9 mouse cellular contexts compared by ENCODE assay signal in genomic region chr6:52233546-52234427, GRCm38 (mm10). TPM values are rescaled to one million over a fixed set of nuclear protein-coding genes. Genes with fewer than 3 reads are reported as not detected.
DNase-seq lines count a peak whose midpoint lies in the region; ATAC-seq lines count a peak whose summit lies in the region.
"Had no signal": no experiment of that assay in that cellular context is flagged by ENCODE, and none has a peak within 500 bp of the region (broad histone marks: within the 10 kb centered on the region; RNA-seq: fewer than 3 reads in every experiment).

No protein-coding gene starts in this region.

- ATAC-seq in lung, embryonic 15.5 days (ENCODE audit: borderline replicate concordance, extremely low read depth, low FRiP score, low TSS enrichment) = 0 out of 2 replicates have a peak, but pooled peaks have one; percentile 53
- ATAC-seq in embryonic facial prominence, embryonic 14.5 days (ENCODE audit: low read depth) = no peak
- peak; percentile 60 for ATAC-seq in kidney, embryonic 16.5 days (ENCODE audit: low FRiP score, low TSS enrichment)
- no peak for ATAC-seq in hindbrain, embryonic 14.5 days (ENCODE audit: low FRiP score)
- ATAC-seq in erythroblast, adult 5-6 weeks (replicated peaks; ENCODE audit: low FRiP score, poor library complexity, severe bottlenecking) = no peak

- WGBS in lung, embryonic 15.5 days = 1% methylated on average over 68 of the region's 70 CpGs
- 1% methylated on average over 51 of the region's 70 CpGs for WGBS in embryonic facial prominence, embryonic 14.5 days
- WGBS in kidney, embryonic 16.5 days = under 1% methylated on average over 70 of the region's 70 CpGs
- 1% methylated on average over 68 of the region's 70 CpGs for WGBS in hindbrain, embryonic 14.5 days

- no peak overlapping the region for H3K9ac ChIP-seq in lung, embryonic 15.5 days
- no peak overlapping the region for H3K9ac ChIP-seq in embryonic facial prominence, embryonic 14.5 days (ENCODE audit: low read depth, low read length)
- H3K9ac ChIP-seq in kidney, embryonic 16.5 days (replicated peaks; ENCODE audit: low read length) = peak overlapping the region; percentile 99
- H3K9ac ChIP-seq in hindbrain, embryonic 14.5 days = no peak overlapping the region

- DNase-seq in lung, postnatal 25 days (ENCODE audit: low spot score) = no peak
- DNase-seq in embryonic facial prominence, embryonic 14.5 days (ENCODE audit: low spot score) = no peak
- DNase-seq in splenic B cell, adult 2 months (ENCODE audit: low read depth, low spot score) = peak; percentile 39
- DNase-seq in embryo, embryonic 11 days = no peak
- no peak for DNase-seq in hindbrain, embryonic 14.5 days (ENCODE audit: low spot score)

- no peak overlapping the region for H3K27ac ChIP-seq in lung, embryonic 15.5 days
- no peak overlapping the region for H3K27ac ChIP-seq in embryonic facial prominence, embryonic 14.5 days (replicated peaks; ENCODE audit: low read depth, low read length)
- peak overlapping the region; percentile 86 for H3K27ac ChIP-seq in kidney, embryonic 16.5 days (ENCODE audit: low read length)
- no peak overlapping the region for H3K27ac ChIP-seq in hindbrain, embryonic 14.5 days

- peaks cover 97% of the 10 kb centered on the region for H3K27me3 ChIP-seq in lung, embryonic 15.5 days
- H3K27me3 ChIP-seq in embryonic facial prominence, embryonic 14.5 days (replicated peaks; ENCODE audit: control insufficient read depth, insufficient read depth, low read length) = peaks cover 99% of the 10 kb centered on the region
- no peaks in the 10 kb centered on the region for H3K27me3 ChIP-seq in kidney, embryonic 16.5 days (ENCODE audit: insufficient read depth, low read length)
- H3K27me3 ChIP-seq in splenic B cell, adult 2 months (ENCODE audit: control insufficient read depth, insufficient read depth, low read length, poor library complexity, severe bottlenecking) = peaks cover 10% of the 10 kb centered on the region
- H3K27me3 ChIP-seq in hindbrain, embryonic 14.5 days (ENCODE audit: control insufficient read depth, insufficient read depth, low read length) = peaks cover 98% of the 10 kb centered on the region

- no peaks in the 10 kb centered on the region for H3K36me3 ChIP-seq in lung, embryonic 15.5 days
- no peaks in the 10 kb centered on the region for H3K36me3 ChIP-seq in embryonic facial prominence, embryonic 14.5 days (ENCODE audit: control insufficient read depth, insufficient read depth, low read length)
- H3K36me3 ChIP-seq in kidney, embryonic 16.5 days (ENCODE audit: insufficient read depth, low read length) = peaks cover 7% of the 10 kb centered on the region; the same call in 1 of the 2 replicates
- no peaks in the 10 kb centered on the region for H3K36me3 ChIP-seq in splenic B cell, adult 2 months (ENCODE audit: control insufficient read depth, insufficient read depth, low read length, poor library complexity, severe bottlenecking)
- no peaks in the 10 kb centered on the region for H3K36me3 ChIP-seq in hindbrain, embryonic 14.5 days (replicated peaks; ENCODE audit: control insufficient read depth, insufficient read depth)

- H3K4me2 ChIP-seq in lung, embryonic 15.5 days = peak overlapping the region; percentile 14; the same call in 1 of the 2 replicates
- no peak overlapping the region; the same call in 1 of the 2 replicates for H3K4me2 ChIP-seq in embryonic facial prominence, embryonic 14.5 days (ENCODE audit: low read depth, low read length)
- H3K4me2 ChIP-seq in kidney, embryonic 16.5 days (replicated peaks; ENCODE audit: low read depth, low read length) = peak overlapping the region; percentile 84
- no peak overlapping the region for H3K4me2 ChIP-seq in hindbrain, embryonic 14.5 days (replicated peaks)

- no peaks in the 10 kb centered on the region for H3K9me3 ChIP-seq in lung, embryonic 15.5 days
- H3K9me3 ChIP-seq in embryonic facial prominence, embryonic 14.5 days (ENCODE audit: control insufficient read depth, low read length) = no peaks in the 10 kb centered on the region
- no peaks in the 10 kb centered on the region for H3K9me3 ChIP-seq in kidney, embryonic 16.5 days (ENCODE audit: low read length)
- no peaks in the 10 kb centered on the region for H3K9me3 ChIP-seq in hindbrain, embryonic 14.5 days (ENCODE audit: control insufficient read depth, low read length)

- peaks cover 12% of the 10 kb centered on the region; the same call in 1 of the 2 replicates for H3K4me1 ChIP-seq in lung, embryonic 15.5 days
- no peaks in the 10 kb centered on the region for H3K4me1 ChIP-seq in embryonic facial prominence, embryonic 14.5 days (ENCODE audit: control insufficient read depth, insufficient read depth, low read length)
- H3K4me1 ChIP-seq in kidney, embryonic 16.5 days (ENCODE audit: insufficient read depth, low read length) = peaks cover 22% of the 10 kb centered on the region
- H3K4me1 ChIP-seq in hindbrain, embryonic 14.5 days (replicated peaks; ENCODE audit: control insufficient read depth, insufficient read depth, low read length) = no peaks in the 10 kb centered on the region

- H3K4me3 ChIP-seq in lung, embryonic 15.5 days = 0 out of 2 replicates have a peak overlapping the region, but pooled peaks have one; percentile 5
- peak overlapping the region; percentile 5; the same call in 1 of the 2 replicates for H3K4me3 ChIP-seq in embryonic facial prominence, embryonic 14.5 days (ENCODE audit: low read depth, low read length)
- peak overlapping the region; percentile 83 for H3K4me3 ChIP-seq in kidney, embryonic 16.5 days (ENCODE audit: low read length)
- H3K4me3 ChIP-seq in hindbrain, embryonic 14.5 days (replicated peaks; ENCODE audit: low read length) = no peak overlapping the region

RNA-seq across cellular contexts. Expression of gene Hoxa9, which starts 2.9 kb away (rescaled TPM):
- polyA plus RNA-seq in lung, embryonic 15.5 days (2015; fragmentation: Nextera tagmentation; extraction: Ambion mirVana) = 0.16 and 0.29 TPM in 2 replicates
- polyA plus RNA-seq in embryonic facial prominence, embryonic 14.5 days (2014; fragmentation: Nextera tagmentation; extraction: Ambion mirVana) = 0.33 and 2.3 TPM in 2 replicates
- polyA plus RNA-seq in kidney, embryonic 16.5 days (2015; fragmentation: Nextera tagmentation; extraction: Ambion mirVana) = 56.6 and 56.8 TPM in 2 replicates
- polyA plus RNA-seq in hindbrain, embryonic 14.5 days (2014; fragmentation: Nextera tagmentation; extraction: Ambion mirVana) = 1.5 and 2.0 TPM in 2 replicates
- 3.3 TPM in 1 of 2 replicates, not detected in the other for total RNA-seq in erythroblast, adult 5-6 weeks (2015; ENCODE audit: low replicate concordance)
- 2.5 and 4.0 TPM in 2 replicates for total RNA-seq in erythroblast, adult 5-6 weeks (2017; ENCODE audit: low replicate concordance)
- total RNA-seq: left cerebral cortex, postnatal 36 days had no signal

RNA-seq across cellular contexts. Expression of gene Hoxa10, which starts 6.9 kb away (rescaled TPM):
- polyA plus RNA-seq in lung, embryonic 15.5 days (2015; fragmentation: Nextera tagmentation; extraction: Ambion mirVana) = 0.17 TPM in 1 of 2 replicates, not detected in the other
- polyA plus RNA-seq in embryonic facial prominence, embryonic 14.5 days (2014; fragmentation: Nextera tagmentation; extraction: Ambion mirVana) = 1.9 TPM in 1 of 2 replicates, not detected in the other
- polyA plus RNA-seq in kidney, embryonic 16.5 days (2015; fragmentation: Nextera tagmentation; extraction: Ambion mirVana) = 147 and 154 TPM in 2 replicates
- 0.37 TPM in 1 of 2 replicates, not detected in the other for polyA plus RNA-seq in hindbrain, embryonic 14.5 days (2014; fragmentation: Nextera tagmentation; extraction: Ambion mirVana)
- not detected in 2 replicates for total RNA-seq in erythroblast, adult 5-6 weeks (2015; ENCODE audit: low replicate concordance)
- total RNA-seq in erythroblast, adult 5-6 weeks (2017; ENCODE audit: low replicate concordance) = not detected in 2 replicates
- total RNA-seq: left cerebral cortex, postnatal 36 days had no signal

RNA-seq across cellular contexts. Expression of gene Hoxa11, which starts 11.8 kb away (rescaled TPM):
- polyA plus RNA-seq in lung, embryonic 15.5 days (2015; fragmentation: Nextera tagmentation; extraction: Ambion mirVana) = not detected in 2 replicates
- 0.13 TPM in 1 of 2 replicates, not detected in the other for polyA plus RNA-seq in embryonic facial prominence, embryonic 14.5 days (2014; fragmentation: Nextera tagmentation; extraction: Ambion mirVana)
- 27.9 and 31.8 TPM in 2 replicates for polyA plus RNA-seq in kidney, embryonic 16.5 days (2015; fragmentation: Nextera tagmentation; extraction: Ambion mirVana)
- polyA plus RNA-seq in hindbrain, embryonic 14.5 days (2014; fragmentation: Nextera tagmentation; extraction: Ambion mirVana) = not detected in 2 replicates
- not detected in 2 replicates for total RNA-seq in erythroblast, adult 5-6 weeks (2015; ENCODE audit: low replicate concordance)
- not detected in 2 replicates for total RNA-seq in erythroblast, adult 5-6 weeks (2017; ENCODE audit: low replicate concordance)
- total RNA-seq: left cerebral cortex, postnatal 36 days had no signal

RNA-seq across cellular contexts. Expression of gene Hoxa7, which starts 12.1 kb away (rescaled TPM):
- 4.9 and 5.5 TPM in 2 replicates for polyA plus RNA-seq in lung, embryonic 15.5 days (2015; fragmentation: Nextera tagmentation; extraction: Ambion mirVana)
- polyA plus RNA-seq in embryonic facial prominence, embryonic 14.5 days (2014; fragmentation: Nextera tagmentation; extraction: Ambion mirVana) = 0.21 and 1.4 TPM in 2 replicates
- polyA plus RNA-seq in kidney, embryonic 16.5 days (2015; fragmentation: Nextera tagmentation; extraction: Ambion mirVana) = 25.7 and 27.5 TPM in 2 replicates
- 18.7 and 25.2 TPM in 2 replicates for polyA plus RNA-seq in hindbrain, embryonic 14.5 days (2014; fragmentation: Nextera tagmentation; extraction: Ambion mirVana)
- total RNA-seq in erythroblast, adult 5-6 weeks (2015; ENCODE audit: low replicate concordance) = 0.77 and 2.5 TPM in 2 replicates
- 1.3 and 2.1 TPM in 2 replicates for total RNA-seq in erythroblast, adult 5-6 weeks (2017; ENCODE audit: low replicate concordance)
- total RNA-seq: left cerebral cortex, postnatal 36 days had no signal

RNA-seq across cellular contexts. Expression of gene Gm28308, which starts 20.6 kb away (rescaled TPM):
- not detected in 2 replicates for polyA plus RNA-seq in lung, embryonic 15.5 days (2015; fragmentation: Nextera tagmentation; extraction: Ambion mirVana)
- polyA plus RNA-seq in embryonic facial prominence, embryonic 14.5 days (2014; fragmentation: Nextera tagmentation; extraction: Ambion mirVana) = not detected in 2 replicates
- not detected in 2 replicates for polyA plus RNA-seq in kidney, embryonic 16.5 days (2015; fragmentation: Nextera tagmentation; extraction: Ambion mirVana)
- not detected in 2 replicates for polyA plus RNA-seq in hindbrain, embryonic 14.5 days (2014; fragmentation: Nextera tagmentation; extraction: Ambion mirVana)
- not detected in 2 replicates for total RNA-seq in erythroblast, adult 5-6 weeks (2015; ENCODE audit: low replicate concordance)
- not detected in 2 replicates for total RNA-seq in erythroblast, adult 5-6 weeks (2017; ENCODE audit: low replicate concordance)
- total RNA-seq: left cerebral cortex, postnatal 36 days had no signal

Comparison
In these comparisons a context has a peak if more than half of its experiments do, and no peak if none do; other contexts are left out.
1. ATAC-seq: peak in lung, embryonic 15.5 days (single experiment) and kidney, embryonic 16.5 days (single experiment); none in embryonic facial prominence, embryonic 14.5 days (single experiment), hindbrain, embryonic 14.5 days (single experiment) and erythroblast, adult 5-6 weeks (single experiment).
2. H3K4me2 ChIP-seq: peak in lung, embryonic 15.5 days (single experiment) and kidney, embryonic 16.5 days (single experiment); none in embryonic facial prominence, embryonic 14.5 days (single experiment) and hindbrain, embryonic 14.5 days (single experiment).
3. RNA of gene Hoxa9, which starts 2.9 kb away (polyA plus RNA-seq): 56.6 to 56.8 TPM in kidney, embryonic 16.5 days; 1.5 to 2.0 TPM in hindbrain, embryonic 14.5 days, 0.33 to 2.3 TPM in embryonic facial prominence, embryonic 14.5 days and 0.16 to 0.29 TPM in lung, embryonic 15.5 days; every median in the first group is over 10 times any median in the second.
4. RNA of gene Hoxa10, which starts 6.9 kb away (polyA plus RNA-seq): 147 to 154 TPM in kidney, embryonic 16.5 days; 0.37 TPM in hindbrain, embryonic 14.5 days, 0.17 TPM in lung, embryonic 15.5 days and 1.9 TPM in embryonic facial prominence, embryonic 14.5 days; every median in the first group is over 10 times any median in the second.
5. RNA of gene Hoxa11, which starts 11.8 kb away (polyA plus RNA-seq): 27.9 to 31.8 TPM in kidney, embryonic 16.5 days; not detected in lung, embryonic 15.5 days, 0.13 TPM in embryonic facial prominence, embryonic 14.5 days and not detected in hindbrain, embryonic 14.5 days; every median in the first group is over 10 times any median in the second.